Mouse (Mus musculus) lung, adult 10 weeks (tissue): Measurements from ENCODE around the gene Xrra1. TPM values are rescaled to one million over a fixed set of nuclear protein-coding genes. Genes with fewer than 3 reads are reported as not detected.

Experiments used
- polyA plus RNA-seq: library from polyadenylated mRNA; stranded (reverse); fragments of 350-450 nt; fragmentation: Illumina TruSeq; extraction: RNeasy Lipid Tissue Mini Kit (QIAGEN cat#74804); gene quantifications from one replicate; pipeline ENCODE4 v1.2.3, GENCODE M21; 2014; ENCODE audit warnings: low read depth, low replicate concordance; ENCODE audit not compliant: insufficient read depth

Gene Xrra1
- polyA plus RNA-seq, result 0.45 TPM

DNA sequence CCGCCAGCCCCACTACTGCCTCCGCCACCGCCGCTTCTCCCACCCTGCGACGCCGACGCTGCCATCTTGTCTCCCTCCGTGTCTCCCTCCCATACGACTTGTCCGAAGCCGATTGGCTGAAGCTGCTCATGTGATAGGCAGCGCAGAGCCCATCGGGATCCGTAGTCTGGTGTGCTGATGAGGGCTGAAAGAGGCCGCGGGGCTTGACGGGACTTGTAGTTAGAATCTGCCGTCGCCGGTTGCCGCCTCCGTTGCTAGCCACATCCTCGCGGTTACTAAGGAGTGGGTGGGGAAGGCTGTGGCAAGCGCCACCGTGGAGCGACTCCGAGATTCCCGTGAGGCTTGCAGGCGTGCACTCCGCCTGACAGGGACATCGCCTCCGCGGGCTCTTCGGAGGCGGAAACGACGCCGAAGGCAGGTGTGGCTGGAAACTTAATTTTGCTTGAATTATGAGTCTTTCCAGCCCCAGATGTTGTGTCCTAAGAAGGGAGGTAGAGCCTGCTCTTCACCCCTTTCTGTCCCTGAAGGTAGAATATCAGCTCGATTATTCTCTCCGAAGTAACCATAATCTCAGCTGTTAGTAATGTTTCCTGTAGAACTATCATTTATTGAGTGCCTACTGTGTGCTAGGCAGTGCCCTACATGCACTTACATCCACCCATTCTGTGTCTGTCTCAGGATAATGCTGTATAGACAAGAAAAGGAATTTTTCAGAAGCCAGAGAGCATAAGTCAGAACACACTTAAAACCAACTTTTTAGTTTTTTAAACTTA is at the start of gene Xrra1:
Gene Xrra1, plus strand, starts transcription at position 304 of the 773 bp plus-strand sequence.

DNA sequence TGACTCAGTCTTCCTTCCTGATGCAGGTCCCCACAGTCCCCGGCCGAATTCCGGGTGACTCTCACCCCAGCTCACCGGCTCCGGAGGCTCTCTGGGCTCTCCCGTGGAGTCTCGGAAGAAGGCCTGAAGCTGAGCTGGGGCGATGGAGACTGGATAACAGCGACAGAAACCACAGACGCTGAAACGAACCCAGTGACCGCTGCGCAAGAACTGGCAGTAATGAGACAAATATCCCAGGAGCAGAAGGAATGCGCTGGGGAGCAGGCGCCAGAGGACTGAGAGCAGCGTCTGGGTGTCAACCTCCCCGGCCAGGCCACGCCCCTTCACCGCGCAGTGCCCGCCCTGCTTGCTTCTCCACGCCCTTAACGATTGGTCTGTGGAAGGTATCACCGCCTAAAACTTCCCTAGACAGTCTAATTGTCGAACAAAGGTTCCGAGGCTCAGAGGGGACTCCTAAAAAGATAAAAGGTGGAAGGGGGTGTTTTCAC is 30.8 kb upstream of the Xrra1 start, which contains the start of gene Neu3:
Gene Neu3, minus strand, starts transcription at position 335 of the 488 bp plus-strand sequence.

DNA sequence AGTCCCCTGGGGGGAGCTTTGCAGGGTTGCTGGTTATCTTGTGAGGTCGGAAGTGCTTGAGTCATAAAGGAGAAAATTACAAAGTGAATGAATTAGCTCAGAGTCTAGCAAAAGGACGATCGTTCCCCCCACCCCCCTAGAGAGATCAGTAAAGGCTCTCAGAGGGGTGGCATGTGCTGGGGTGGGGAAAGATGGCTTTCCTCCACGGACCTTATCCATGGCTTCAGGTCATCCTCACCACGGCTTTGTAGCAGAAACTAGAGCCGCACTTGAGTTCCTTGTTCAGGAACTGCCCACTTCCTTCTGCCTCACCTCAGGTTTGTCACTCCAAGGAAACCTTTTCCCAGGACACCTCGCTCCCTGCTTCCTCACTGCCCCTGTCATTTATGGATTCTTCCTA is 4.4 kb downstream of the Xrra1 start, which contains the start of gene Spcs2:
Gene Spcs2, minus strand, starts transcription at position 101 of the 400 bp plus-strand sequence.

Other genes starting within 250 kb of the Xrra1 start
- 1.6 TPM for gene Tpbgl, start 232.0 kb upstream of the Xrra1 start, polyA plus RNA-seq
- 6.2 TPM for gene Slco2b1, start 147.8 kb upstream of the Xrra1 start, polyA plus RNA-seq
- not detected for gene Olfr520, start 128.8 kb upstream of the Xrra1 start, polyA plus RNA-seq
- not detected for gene Olfr521, start 95.6 kb upstream of the Xrra1 start, polyA plus RNA-seq
- gene Neu3, start 30.7 kb upstream of the Xrra1 start, polyA plus RNA-seq, result 2.4 TPM
- 180 TPM for gene Spcs2, start 4.3 kb downstream of the Xrra1 start, polyA plus RNA-seq
- gene Rnf169, start 121.3 kb downstream of the Xrra1 start, polyA plus RNA-seq, result 3.8 TPM
- gene Chrdl2, start 147.1 kb downstream of the Xrra1 start, polyA plus RNA-seq, result not detected